Mouse (Mus musculus): ENCODE results near the gene Lrrk2.
"Not testable (repeated sequence)": the region's sequence is repeated elsewhere in the genome, so short reads cannot be mapped to it uniquely, and the experiment has no call there.

Lrrk2 gene

DNA sequence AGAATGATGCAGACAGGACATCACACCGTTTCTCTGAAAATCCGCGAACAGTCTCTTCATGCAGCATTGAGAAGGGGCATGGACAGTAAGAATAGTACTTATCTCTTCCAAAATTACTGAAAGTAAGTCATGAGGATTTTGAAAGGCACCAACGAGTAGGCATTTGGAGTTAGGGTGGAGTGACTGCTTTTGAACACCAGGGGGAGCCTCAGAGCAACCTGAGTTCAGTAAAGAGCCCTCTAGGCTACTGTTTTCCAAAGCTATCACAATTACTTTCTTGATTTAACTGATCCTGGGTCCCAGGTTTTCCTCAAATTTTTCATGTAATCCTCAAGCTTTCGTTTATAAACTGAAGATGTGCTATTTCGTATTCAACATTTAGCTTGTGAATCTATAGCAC lies 108.2 kb downstream of the Lrrk2 start:
- ATAC-seq (ENCODE audit: insufficient number of reproducible peaks, low FRiP score, low TSS enrichment), result peak; percentile 56

DNA sequence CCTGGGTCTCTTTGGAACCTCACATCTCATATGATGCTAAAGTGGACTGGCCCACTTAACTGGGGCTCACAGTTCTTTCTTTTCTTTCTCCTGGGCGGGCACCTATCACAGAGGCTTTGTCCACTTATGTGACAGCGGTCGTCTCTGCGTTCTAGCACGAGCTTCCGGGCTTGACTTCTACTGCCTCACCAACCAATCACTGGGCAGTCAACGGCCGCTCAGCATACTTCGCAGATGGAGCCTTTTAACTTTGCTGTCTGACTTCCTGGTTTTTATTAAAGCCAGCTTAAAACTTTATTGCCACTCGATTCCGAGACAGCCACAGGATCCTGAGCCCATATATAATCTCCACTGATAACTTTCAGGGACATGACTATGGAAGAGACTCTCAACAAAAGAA lies 115.4 kb downstream of the Lrrk2 start:
- no peak for ATAC-seq (ENCODE audit: insufficient number of reproducible peaks, low FRiP score, low TSS enrichment)

DNA sequence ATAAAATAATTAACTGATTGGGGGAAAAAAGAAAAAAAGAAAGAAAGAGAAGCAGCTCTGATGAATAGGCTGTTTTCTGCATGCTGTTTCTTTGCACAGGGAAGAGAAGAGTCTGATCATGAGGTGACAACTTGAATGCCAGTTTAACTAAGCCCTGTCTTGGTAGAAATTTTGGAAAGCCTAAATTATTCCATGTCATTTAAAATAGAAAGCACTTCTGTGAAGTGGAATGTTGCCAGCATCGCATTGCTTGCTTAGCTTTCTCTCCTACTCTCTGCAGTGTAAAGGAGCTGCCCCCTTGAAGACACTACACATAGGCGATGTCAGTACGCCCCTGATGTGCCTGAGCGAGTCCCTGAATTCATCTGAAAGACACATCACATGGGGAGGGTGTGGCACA lies 133.5 kb downstream of the Lrrk2 start:
- ATAC-seq (ENCODE audit: insufficient number of reproducible peaks, low FRiP score, low TSS enrichment), result no peak

DNA sequence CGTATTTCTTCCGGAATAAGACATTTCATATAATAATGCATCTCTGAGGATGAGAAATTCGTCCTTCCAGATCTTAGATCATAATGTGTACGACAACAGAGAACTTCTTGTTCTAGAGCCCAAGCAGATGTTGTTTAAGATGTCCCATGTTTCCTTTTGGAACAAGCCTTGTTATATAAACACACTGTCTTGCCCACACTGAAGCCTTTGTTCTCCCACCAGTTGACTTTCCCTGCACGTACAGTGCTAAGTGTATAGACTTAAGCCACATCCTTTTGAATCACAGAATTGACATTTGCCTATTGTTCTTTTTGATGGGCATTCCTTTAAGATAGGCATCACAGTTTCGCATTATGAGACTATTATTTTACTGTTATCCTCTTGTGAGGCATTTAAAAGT lies 162.3 kb downstream of the Lrrk2 start:
- ATAC-seq (ENCODE audit: insufficient number of reproducible peaks, low FRiP score, low TSS enrichment), result no peak

DNA sequence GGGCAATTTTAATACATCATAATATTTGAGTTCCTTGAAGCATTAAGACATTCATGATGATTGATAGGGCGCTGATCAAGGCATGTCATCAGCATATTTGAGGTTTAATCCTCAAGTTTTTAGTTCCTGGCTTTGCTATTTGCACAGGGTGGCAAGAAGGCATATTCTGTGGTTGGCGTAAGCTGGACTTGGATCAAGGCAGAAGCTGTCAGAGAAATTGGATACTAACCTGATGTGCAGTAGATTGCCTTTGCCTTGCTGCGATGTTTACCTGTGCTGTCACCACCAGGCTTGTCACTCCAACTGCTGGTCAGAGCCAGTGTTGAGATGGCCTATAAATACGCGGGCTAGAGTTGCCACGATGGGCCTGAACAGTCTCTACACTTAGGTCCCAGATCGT lies 165.0 kb downstream of the Lrrk2 start, which contains the start of gene Smgc:
Smgc (plus strand) TSS at position 301 of the 400 bp plus-strand sequence.
- no peak for ATAC-seq (ENCODE audit: insufficient number of reproducible peaks, low FRiP score, low TSS enrichment)

DNA sequence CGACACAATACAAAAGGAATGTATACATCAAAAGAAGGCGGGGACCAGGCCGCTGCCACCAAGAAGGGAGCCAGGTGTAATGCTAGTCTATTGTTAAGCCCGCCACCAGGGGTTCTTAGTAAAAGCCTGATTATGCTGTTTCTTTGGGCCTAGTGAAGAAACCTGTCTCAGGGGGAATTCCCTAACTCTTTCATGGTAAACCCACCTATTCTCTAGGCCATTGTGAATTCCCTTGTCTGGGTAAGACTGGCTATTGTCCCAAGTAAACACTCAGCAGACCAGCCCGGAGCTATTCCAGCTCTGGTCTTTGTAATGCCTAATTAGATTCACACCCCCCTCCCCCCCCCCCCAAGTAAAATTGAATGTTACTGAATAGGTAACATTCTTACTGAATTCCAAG lies 191.2 kb downstream of the Lrrk2 start:
- ATAC-seq (ENCODE audit: insufficient number of reproducible peaks, low FRiP score, low TSS enrichment), result not testable (repeated sequence)

Measured in cerebellum, adult (tissue).